ENCODE assay signal across 8 mouse cellular contexts in the genomic region with DNA sequence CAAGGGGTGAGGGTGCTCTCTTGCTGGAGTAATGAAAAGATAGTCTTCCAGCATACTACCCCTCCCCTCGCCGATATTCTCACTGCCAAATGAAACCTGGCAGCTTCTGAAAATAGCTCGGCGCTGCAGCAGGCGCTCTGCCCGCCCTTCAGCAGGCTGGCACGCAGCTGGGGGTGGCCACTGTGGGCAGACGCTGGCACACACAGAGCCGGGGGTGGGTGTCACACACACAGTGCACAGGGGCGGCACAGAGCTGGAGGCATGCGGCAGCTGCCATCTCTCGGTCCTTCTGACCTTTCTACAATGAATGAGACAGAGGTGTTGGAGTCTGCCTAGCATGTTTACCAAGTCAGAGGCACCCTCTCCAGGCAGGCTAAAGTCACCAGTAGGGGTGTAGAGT. TPM values are rescaled to one million over a fixed set of nuclear protein-coding genes. Genes with fewer than 3 reads are reported as not detected.
DNase-seq lines count a peak whose midpoint lies in the region; ATAC-seq lines count a peak whose summit lies in the region.

No protein-coding gene starts in this region.

- 74% methylated on average over 12 of the region's 12 CpGs for WGBS in embryonic facial prominence, embryonic 14.5 days
- WGBS in embryonic facial prominence, embryonic 10.5 days, result 84% methylated on average over 12 of the region's 12 CpGs
- 52% methylated on average over 12 of the region's 12 CpGs for WGBS in neural tube, embryonic 14.5 days

- intact Hi-C loops in gastrocnemius, postnatal 14 days (cut with DNase I; ENCODE audit: low total_unique reads), result no loop called here

- ATAC-seq in embryonic facial prominence, embryonic 14.5 days (ENCODE audit: low read depth), result peak; percentile 55; the same call in 1 of the 2 replicates
- peak; percentile 63 for ATAC-seq in cerebellum, adult (ENCODE audit: insufficient number of reproducible peaks, low FRiP score, low TSS enrichment)
- ATAC-seq in neural tube, embryonic 14.5 days (ENCODE audit: low read depth), result peak; percentile 77; the same call in 1 of the 2 replicates

- no peak overlapping the region for H3K4me3 ChIP-seq in embryonic facial prominence, embryonic 14.5 days (ENCODE audit: low read depth, low read length)
- H3K4me3 ChIP-seq in embryonic facial prominence, embryonic 10.5 days, result no peak overlapping the region
- no peak overlapping the region for H3K4me3 ChIP-seq in neural tube, embryonic 14.5 days (ENCODE audit: low read depth, low read length)

- no peak overlapping the region for H3K27ac ChIP-seq in embryonic facial prominence, embryonic 14.5 days (replicated peaks; ENCODE audit: low read depth, low read length)
- no peak overlapping the region for H3K27ac ChIP-seq in embryonic facial prominence, embryonic 10.5 days (replicated peaks)
- no peak overlapping the region for H3K27ac ChIP-seq in neural tube, embryonic 14.5 days (ENCODE audit: low read depth, low read length)

- no peak for DNase-seq in embryonic facial prominence, embryonic 14.5 days (ENCODE audit: low spot score)
- DNase-seq in embryonic facial prominence, embryonic 10.5 days (ENCODE audit: low spot score), result no peak
- peak; percentile 43 for DNase-seq in gastrocnemius, postnatal 14 days
- peak; percentile 40 to 82 for DNase-seq in kidney, postnatal 25 days
- no peak for DNase-seq in B cell, adult 2 months
- DNase-seq in liver, result no peak

- H3K9ac ChIP-seq in embryonic facial prominence, embryonic 14.5 days (ENCODE audit: low read depth, low read length), result no peak overlapping the region
- H3K9ac ChIP-seq in neural tube, embryonic 14.5 days (replicated peaks; ENCODE audit: low read depth, low read length), result no peak overlapping the region

- no peaks in the 10 kb centered on the region for H3K9me3 ChIP-seq in embryonic facial prominence, embryonic 14.5 days (ENCODE audit: control insufficient read depth, low read length)
- H3K9me3 ChIP-seq in embryonic facial prominence, embryonic 10.5 days, result no peaks in the 10 kb centered on the region
- no peaks in the 10 kb centered on the region for H3K9me3 ChIP-seq in neural tube, embryonic 14.5 days (ENCODE audit: control insufficient read depth, low read length)

- no peaks in the 10 kb centered on the region for H3K36me3 ChIP-seq in embryonic facial prominence, embryonic 14.5 days (ENCODE audit: control insufficient read depth, insufficient read depth, low read length)
- no peaks in the 10 kb centered on the region for H3K36me3 ChIP-seq in embryonic facial prominence, embryonic 10.5 days (replicated peaks)
- no peaks in the 10 kb centered on the region for H3K36me3 ChIP-seq in neural tube, embryonic 14.5 days (ENCODE audit: control insufficient read depth, insufficient read depth, low read length)

- no peak overlapping the region for H3K4me2 ChIP-seq in embryonic facial prominence, embryonic 14.5 days (ENCODE audit: low read depth, low read length)
- H3K4me2 ChIP-seq in neural tube, embryonic 14.5 days (ENCODE audit: low read depth, low read length), result no peak overlapping the region

- H3K4me1 ChIP-seq in embryonic facial prominence, embryonic 14.5 days (ENCODE audit: control insufficient read depth, insufficient read depth, low read length), result no peaks in the 10 kb centered on the region
- 0 out of 2 replicates have a peak, but pooled peaks cover 7% of the 10 kb centered on the region for H3K4me1 ChIP-seq in embryonic facial prominence, embryonic 10.5 days
- H3K4me1 ChIP-seq in neural tube, embryonic 14.5 days (ENCODE audit: control insufficient read depth, insufficient read depth, low read length), result 0 out of 2 replicates have a peak, but pooled peaks cover 14% of the 10 kb centered on the region

- no peaks in the 10 kb centered on the region for H3K27me3 ChIP-seq in embryonic facial prominence, embryonic 14.5 days (replicated peaks; ENCODE audit: control insufficient read depth, insufficient read depth, low read length)
- H3K27me3 ChIP-seq in embryonic facial prominence, embryonic 10.5 days (replicated peaks; ENCODE audit: low read depth, poor library complexity, severe bottlenecking), result no peaks in the 10 kb centered on the region
- no peaks in the 10 kb centered on the region for H3K27me3 ChIP-seq in neural tube, embryonic 14.5 days (ENCODE audit: control insufficient read depth, insufficient read depth, low read length)

RNA-seq across cellular contexts. Expression of a gene that starts 22.8 kb away (rescaled TPM):
- 1.4 and 1.7 TPM in 2 replicates for polyA plus RNA-seq in embryonic facial prominence, embryonic 14.5 days (2014; fragmentation: Nextera tagmentation; extraction: Ambion mirVana)
- 1.3 and 1.7 TPM in 2 replicates for polyA plus RNA-seq in embryonic facial prominence, embryonic 10.5 days (2016; fragmentation: Nextera tagmentation; extraction: Ambion mirVana)
- total RNA-seq in gastrocnemius, postnatal 14 days (2021), result not detected
- polyA plus RNA-seq in neural tube, embryonic 14.5 days (2014; fragmentation: Nextera tagmentation; extraction: Ambion mirVana), result 31.5 and 35.4 TPM in 2 replicates

RNA-seq across cellular contexts. Expression of a gene that starts 35.2 kb away (rescaled TPM):
- polyA plus RNA-seq in embryonic facial prominence, embryonic 14.5 days (2014; fragmentation: Nextera tagmentation; extraction: Ambion mirVana), result 10.1 and 12.2 TPM in 2 replicates
- 4.9 and 5.1 TPM in 2 replicates for polyA plus RNA-seq in embryonic facial prominence, embryonic 10.5 days (2016; fragmentation: Nextera tagmentation; extraction: Ambion mirVana)
- 10 to 100 TPM; 14.6 to 15.9 TPM for total RNA-seq in gastrocnemius, postnatal 14 days (2021)
- 2.1 and 2.2 TPM in 2 replicates for polyA plus RNA-seq in neural tube, embryonic 14.5 days (2014; fragmentation: Nextera tagmentation; extraction: Ambion mirVana)

RNA-seq across cellular contexts. Expression of a gene that starts 41.4 kb away (rescaled TPM):
- 5.8 and 6.6 TPM in 2 replicates for polyA plus RNA-seq in embryonic facial prominence, embryonic 14.5 days (2014; fragmentation: Nextera tagmentation; extraction: Ambion mirVana)
- polyA plus RNA-seq in embryonic facial prominence, embryonic 10.5 days (2016; fragmentation: Nextera tagmentation; extraction: Ambion mirVana), result 6.7 and 7.2 TPM in 2 replicates
- total RNA-seq in gastrocnemius, postnatal 14 days (2021), result 10 to 100 TPM; 17.2 to 23.8 TPM
- 5.4 and 7.7 TPM in 2 replicates for polyA plus RNA-seq in neural tube, embryonic 14.5 days (2014; fragmentation: Nextera tagmentation; extraction: Ambion mirVana)

Comparison
In these comparisons a context has a peak if more than half of its experiments do, and no peak if none do; other contexts are left out.
1. DNase-seq: peak in gastrocnemius, postnatal 14 days (single experiment) and kidney, postnatal 25 days (2 of 2); none in embryonic facial prominence, embryonic 14.5 days (single experiment), embryonic facial prominence, embryonic 10.5 days (single experiment), B cell, adult 2 months (0 of 2) and liver (single experiment).
2. RNA of a gene that starts 22.8 kb away (polyA plus RNA-seq): 31.5 to 35.4 TPM in neural tube, embryonic 14.5 days; 1.3 to 1.7 TPM in embryonic facial prominence, embryonic 10.5 days and 1.4 to 1.7 TPM in embryonic facial prominence, embryonic 14.5 days; every median in the first group is over 10 times any median in the second.
3. Peak in every context shown above with its lines, with median percentiles within 50 percentile points of each other: ATAC-seq.